Mouse (Mus musculus) hindbrain, embryonic 10.5 days (tissue): ENCODE data around the gene H2afx. TPM values are rescaled to one million over a fixed set of nuclear protein-coding genes. Genes with fewer than 3 reads are reported as not detected.
A peak's percentile ranks its signal among the peaks of the same experiment; 100 is the strongest.

Experiments
- DNase-seq: peaks from one replicate; pipeline ENCODE4 v3.0.0-alpha.2; 2017; ENCODE audit warnings: low spot score
- H3K27ac ChIP-seq: fragments of 300-500 bp; sonication (generic); 2 replicates; pipeline ENCODE4 v1.5.1; 2016; ENCODE audit warnings: mild to moderate bottlenecking, moderate library complexity
- H3K27me3 ChIP-seq: fragments of 300-500 bp; sonication (generic); 2 replicates; pipeline ENCODE4 v1.6.1; 2016; ENCODE audit warnings: mild to moderate bottlenecking; ENCODE audit not compliant: poor library complexity, insufficient read depth, severe bottlenecking
- H3K36me3 ChIP-seq: fragments of 300-500 bp; sonication (generic); 2 replicates; pipeline ENCODE4 v1.6.1; 2016; ENCODE audit warnings: mild to moderate bottlenecking, moderate library complexity
- H3K4me1 ChIP-seq: fragments of 300-500 bp; sonication (generic); replicated peaks from 2 replicates; pipeline ENCODE4 v1.6.1; 2016; ENCODE audit warnings: mild to moderate bottlenecking
- H3K4me3 ChIP-seq: fragments of 300-500 bp; sonication (generic); 2 replicates; pipeline ENCODE4 v1.5.1; 2016; ENCODE audit warnings: mild to moderate bottlenecking, moderate library complexity
- H3K9me3 ChIP-seq: fragments of 300-500 bp; sonication (generic); 2 replicates; pipeline ENCODE4 v1.6.1; 2016; ENCODE audit warnings: mild to moderate bottlenecking, moderate library complexity
- WGBS: fragments of 180-500 bp; shearing (Covaris S2); methylation state at CpG from one replicate; pipeline ENCODE4 v1.1.7; 2016; 5-methylcytosine and 5-hydroxymethylcytosine counted together
- polyA plus RNA-seq: library from polyadenylated mRNA; unstranded; fragments of >200 nt; fragmentation: Nextera tagmentation; extraction: Ambion mirVana; gene quantifications from 2 replicates; pipeline ENCODE4 v1.2.1, GENCODE M21; 2016

Gene H2afx
- polyA plus RNA-seq, 1 experiment from 2014 or later, result 548 TPM

DNA sequence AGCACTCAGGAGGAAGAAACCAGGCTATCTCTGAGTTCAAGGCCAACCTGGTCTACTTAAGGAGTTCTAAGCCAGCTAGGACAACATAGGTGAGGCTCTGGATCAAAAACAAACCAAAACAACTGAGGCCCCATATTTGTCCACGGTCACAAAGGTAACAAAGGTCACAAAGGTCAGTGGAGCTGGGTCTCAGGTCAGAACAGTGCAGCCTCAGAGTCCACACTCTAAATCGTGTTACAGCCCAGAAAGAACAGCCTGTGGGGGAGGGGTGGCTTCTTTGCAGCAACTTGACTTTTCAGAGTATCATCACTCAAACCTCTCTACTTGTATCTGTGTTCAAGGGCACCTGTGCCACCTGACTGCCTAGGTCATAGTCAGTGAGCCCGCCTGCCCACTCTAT lies 24.7 kb upstream of the H2afx start:
- DNase-seq, result no peak
- H3K9me3 ChIP-seq, result no peaks in the 10 kb centered on the region
- H3K27me3 ChIP-seq, result peaks cover 24% of the 10 kb centered on the region
- no peak overlapping the region for H3K4me3 ChIP-seq
- H3K36me3 ChIP-seq, result peaks cover 38% of the 10 kb centered on the region
- H3K27ac ChIP-seq, result no peak overlapping the region
- H3K4me1 ChIP-seq, result peaks cover 25% of the 10 kb centered on the region
- WGBS, result 64% methylated on average over 3 of the region's 3 CpGs

DNA sequence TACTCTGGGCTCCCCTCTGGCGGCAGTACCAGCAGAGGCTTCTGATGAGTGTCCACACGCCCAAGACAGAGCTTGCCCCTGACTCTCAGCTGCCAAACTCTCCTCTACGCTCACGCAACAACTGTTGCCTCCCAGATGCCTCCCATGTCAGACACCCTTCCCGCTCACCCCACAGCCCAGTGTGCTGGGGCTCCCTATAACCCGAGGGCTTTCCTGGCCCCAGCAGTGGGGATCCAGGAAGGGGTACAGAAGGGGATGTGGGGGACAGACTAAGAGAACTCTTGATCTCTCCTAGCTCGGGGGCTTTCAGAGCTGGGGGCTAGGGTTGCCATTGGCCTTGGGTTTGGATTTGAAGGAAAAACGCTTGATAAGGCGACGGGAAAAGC lies 23.8 kb upstream of the H2afx start:
- WGBS, result 22% methylated on average over 10 of the region's 10 CpGs
- H3K9me3 ChIP-seq, result no peaks in the 10 kb centered on the region
- DNase-seq, result no peak
- peaks cover 24% of the 10 kb centered on the region for H3K27me3 ChIP-seq
- H3K27ac ChIP-seq, result peak overlapping the region; percentile 54
- H3K4me3 ChIP-seq, result peak overlapping the region; percentile 23; the same call in 1 of the 2 replicates
- H3K4me1 ChIP-seq, result peaks cover 21% of the 10 kb centered on the region
- peaks cover 48% of the 10 kb centered on the region for H3K36me3 ChIP-seq

DNA sequence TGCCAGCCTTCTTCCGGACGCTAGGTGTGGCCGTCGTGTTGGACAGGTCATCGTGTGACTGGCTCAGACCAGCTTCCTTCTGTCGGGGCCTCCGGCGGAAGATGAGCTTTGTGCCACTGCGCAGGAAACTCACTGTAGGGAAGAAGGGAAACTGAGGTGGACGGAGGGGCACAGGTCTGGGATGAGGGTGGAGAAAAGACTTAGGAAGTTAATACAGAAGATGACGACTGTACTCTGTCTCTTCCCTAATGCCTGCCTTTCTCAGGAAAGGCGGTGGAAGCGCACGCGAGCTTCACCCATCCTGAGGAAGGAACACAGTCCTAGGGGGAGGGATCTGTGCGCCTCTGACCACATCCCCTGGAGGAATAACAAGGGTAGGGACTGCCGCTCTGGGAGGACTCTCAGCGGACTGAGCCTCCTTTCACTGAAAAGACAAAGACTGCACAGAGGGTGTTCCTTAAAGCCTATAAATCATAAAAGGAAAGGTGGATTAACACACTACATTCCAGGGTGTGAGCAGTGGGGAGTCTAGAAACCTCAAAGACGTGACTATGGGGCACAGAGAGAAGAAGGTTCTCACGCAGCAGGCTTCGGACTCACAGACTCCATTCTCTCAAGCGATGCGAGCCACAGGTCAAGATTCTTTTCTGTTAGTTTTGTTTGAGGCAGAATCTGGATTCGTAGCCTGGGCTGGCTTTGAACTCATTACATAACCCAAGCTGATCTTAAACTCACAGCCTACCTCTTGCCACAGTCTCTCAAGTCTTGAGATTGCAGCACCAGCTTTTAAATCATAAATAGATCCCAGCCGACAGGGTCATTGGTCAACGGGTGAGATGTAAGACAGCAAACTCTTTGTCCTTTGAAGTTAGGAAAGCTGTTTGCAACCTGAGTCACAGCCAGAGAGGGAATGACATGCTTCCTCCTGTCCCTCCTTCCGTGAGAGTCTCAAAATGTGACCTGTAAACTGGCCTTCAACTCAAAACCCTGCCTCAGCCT lies 23.1 kb upstream of the H2afx start:
- H3K9me3 ChIP-seq, result no peaks in the 10 kb centered on the region
- H3K27me3 ChIP-seq, result peaks cover 24% of the 10 kb centered on the region
- peaks cover 21% of the 10 kb centered on the region for H3K4me1 ChIP-seq
- peak overlapping the region; percentile 23 for H3K4me3 ChIP-seq
- H3K27ac ChIP-seq, result peak overlapping the region; percentile 54
- peak; percentile 23 for DNase-seq
- 6% methylated on average over 27 of the region's 27 CpGs for WGBS
- H3K36me3 ChIP-seq, result peaks cover 55% of the 10 kb centered on the region

GRCm38 (mm10) chr9:44313476-44314256 lies 20.8 kb upstream of the H2afx start:
- Histone ChIP-seq H3K36me3 (peaks cover 63% of the 10 kb centered on the region), H3K4me1 (peaks cover 40% of the 10 kb centered on the region), H3K4me3 (no peak overlapping the region), H3K27me3 (peaks cover 30% of the 10 kb centered on the region), H3K27ac (no peak overlapping the region), H3K9me3 (no peaks in the 10 kb centered on the region)
- DNase-seq, result no peak
- WGBS, result 78% methylated on average over 19 of the region's 19 CpGs

GRCm38 (mm10) chr9:44314257-44314547 lies 20.3 kb upstream of the H2afx start:
- peaks cover 63% of the 10 kb centered on the region for H3K36me3 ChIP-seq
- H3K27me3 ChIP-seq, result peaks cover 36% of the 10 kb centered on the region
- DNase-seq, result no peak
- no peaks in the 10 kb centered on the region for H3K9me3 ChIP-seq
- peaks cover 45% of the 10 kb centered on the region for H3K4me1 ChIP-seq
- H3K27ac ChIP-seq, result no peak overlapping the region
- H3K4me3 ChIP-seq, result no peak overlapping the region
- WGBS, result 78% methylated on average over 4 of the region's 4 CpGs

GRCm38 (mm10) chr9:44314910-44315309 lies 19.6 kb upstream of the H2afx start:
- no peak overlapping the region for H3K4me3 ChIP-seq
- peaks cover 51% of the 10 kb centered on the region for H3K4me1 ChIP-seq
- H3K27ac ChIP-seq, result no peak overlapping the region
- H3K27me3 ChIP-seq, result peaks cover 36% of the 10 kb centered on the region
- H3K9me3 ChIP-seq, result no peaks in the 10 kb centered on the region
- no peak for DNase-seq
- WGBS, result 93% methylated on average over 18 of the region's 18 CpGs
- H3K36me3 ChIP-seq, result peaks cover 63% of the 10 kb centered on the region

DNA sequence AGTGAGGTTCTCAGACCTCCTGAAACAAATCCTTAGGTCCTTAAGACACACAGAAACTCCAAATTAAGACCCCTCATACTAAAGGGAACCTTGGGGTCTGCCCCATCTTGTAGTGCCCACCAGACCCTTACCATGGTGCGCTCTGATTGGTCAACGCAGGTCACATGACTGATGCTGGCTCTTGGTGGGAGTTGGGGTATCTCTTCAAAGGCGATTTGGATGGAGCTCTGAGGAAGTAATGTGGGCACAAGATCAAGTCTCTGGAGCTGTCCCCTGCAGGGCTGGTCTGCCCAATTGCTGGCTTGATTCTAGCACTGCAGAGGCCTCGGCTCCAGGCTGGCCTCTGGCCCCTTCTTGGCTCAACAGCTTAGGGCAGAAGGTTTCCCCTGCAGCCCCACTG lies 17.0 kb upstream of the H2afx start:
- peaks cover 18% of the 10 kb centered on the region; the same call in 1 of the 2 replicates for H3K27me3 ChIP-seq
- WGBS, result 71% methylated on average over 4 of the region's 4 CpGs
- H3K36me3 ChIP-seq, result peaks cover 49% of the 10 kb centered on the region
- H3K4me1 ChIP-seq, result peaks cover 38% of the 10 kb centered on the region
- no peak overlapping the region for H3K4me3 ChIP-seq
- H3K9me3 ChIP-seq, result no peaks in the 10 kb centered on the region
- H3K27ac ChIP-seq, result no peak overlapping the region
- no peak for DNase-seq

DNA sequence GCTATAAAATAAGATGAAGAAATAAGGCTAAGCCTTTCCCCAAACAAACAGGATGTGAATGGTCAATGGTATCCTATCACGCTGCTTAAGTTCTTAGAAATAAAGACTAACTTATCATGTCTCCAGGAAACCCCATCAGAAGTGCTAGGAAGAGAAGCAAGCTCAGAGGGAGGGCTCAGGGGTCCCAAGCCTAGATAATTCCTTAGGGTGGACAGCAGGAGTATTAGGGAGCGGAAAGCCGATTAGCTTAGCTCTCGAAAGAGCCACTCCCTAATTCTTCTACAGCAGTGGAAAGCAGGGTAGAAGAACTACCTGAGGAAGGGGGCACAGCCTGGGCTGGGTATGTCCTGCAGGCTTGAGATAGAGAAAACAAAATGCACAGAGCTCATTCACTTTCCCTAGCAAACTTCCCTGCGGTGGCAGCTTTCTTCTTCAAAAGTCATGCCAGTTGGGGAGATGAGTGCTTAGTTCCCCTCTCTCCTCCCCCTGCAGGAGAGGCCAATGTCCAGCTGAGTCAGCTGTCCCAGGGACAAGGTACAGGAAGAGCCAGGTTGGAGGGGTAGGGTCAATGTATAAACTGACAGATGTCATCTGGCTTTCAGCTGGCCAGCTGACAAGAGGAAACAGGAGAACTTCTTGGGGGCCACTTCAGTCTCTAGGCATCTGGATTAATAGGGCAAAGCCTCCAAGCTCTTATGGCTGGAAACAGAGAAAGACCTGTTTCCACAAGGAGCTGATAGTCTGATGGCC lies 16.2 kb upstream of the H2afx start:
- Histone ChIP-seq H3K4me1 (peaks cover 38% of the 10 kb centered on the region), H3K27ac (no peak overlapping the region), H3K27me3 (peaks cover 14% of the 10 kb centered on the region; the same call in 1 of the 2 replicates), H3K36me3 (peaks cover 41% of the 10 kb centered on the region), H3K9me3 (no peaks in the 10 kb centered on the region), H3K4me3 (peak overlapping the region; percentile 88)
- no peak for DNase-seq
- WGBS, result 65% methylated on average over 5 of the region's 5 CpGs

- Histone ChIP-seq H3K36me3 (peaks cover 35% of the 10 kb centered on the region), H3K4me1 (peaks cover 38% of the 10 kb centered on the region), H3K27ac (0 out of 2 replicates have a peak overlapping the region, but pooled peaks have one; percentile 85), H3K9me3 (no peaks in the 10 kb centered on the region), H3K4me3 (peak overlapping the region; percentile 88), H3K27me3 (peaks cover 12% of the 10 kb centered on the region; the same call in 1 of the 2 replicates)
- 38% methylated on average over 3 of the region's 3 CpGs for WGBS
- no peak for DNase-seq
These were observed 15.7 kb upstream of the H2afx start for GRCm38 (mm10) chr9:44318826-44319095.

- peak overlapping the region; percentile 85 for H3K27ac ChIP-seq
- H3K27me3 ChIP-seq, result peaks cover 12% of the 10 kb centered on the region; the same call in 1 of the 2 replicates
- peaks cover 30% of the 10 kb centered on the region for H3K36me3 ChIP-seq
- peak overlapping the region; percentile 88 for H3K4me3 ChIP-seq
- peak; percentile 30 for DNase-seq
- 3% methylated on average over 37 of the region's 37 CpGs for WGBS
- H3K4me1 ChIP-seq, result peaks cover 38% of the 10 kb centered on the region
- no peaks in the 10 kb centered on the region for H3K9me3 ChIP-seq
These were observed 15.2 kb upstream of the H2afx start for GRCm38 (mm10) chr9:44319105-44319886.

GRCm38 (mm10) chr9:44319887-44320798 lies 14.4 kb upstream of the H2afx start, which contains the start of gene C2cd2l:
Gene C2cd2l (minus strand): TSS chr9:44320285.
- Histone ChIP-seq H3K4me1 (peaks cover 38% of the 10 kb centered on the region), H3K36me3 (peaks cover 22% of the 10 kb centered on the region), H3K27ac (peak within 1 kb of the TSS; percentile 85), H3K27me3 (peaks cover 12% of the 10 kb centered on the region; the same call in 1 of the 2 replicates), H3K4me3 (peak within 1 kb of the TSS; percentile 88), H3K9me3 (no peaks in the 10 kb centered on the region)
- under 1% methylated on average over 67 of the region's 67 CpGs for WGBS
- DNase-seq, result peak; percentile 94
